Mouse (Mus musculus) hindbrain, postnatal 0 days (tissue): ENCODE measurements around the gene Kiss1r. TPM values are rescaled to one million over a fixed set of nuclear protein-coding genes. Genes with fewer than 3 reads are reported as not detected.

Source experiments
- ATAC-seq: fragments of 200-750 bp; cut with Nextera tagmentation; 2 replicates; pipeline ENCODE4 v1.8.0; 2017; ENCODE audit warnings: mild to moderate bottlenecking, moderate TSS enrichment, moderate library complexity
- DNase-seq: peaks from one replicate; pipeline ENCODE4 v3.0.0-alpha.2; 2015; ENCODE audit warnings: low spot score
- H3K27ac ChIP-seq: fragments of 300-500 bp; sonication (generic); 2 replicates; pipeline ENCODE4 v1.5.1; 2014; ENCODE audit warnings: mild to moderate bottlenecking
- H3K27me3 ChIP-seq: fragments of 300-500 bp; sonication (generic); 2 replicates; pipeline ENCODE4 v1.6.1; 2014; ENCODE audit warnings: low read length, mixed read lengths; ENCODE audit not compliant: insufficient read depth
- H3K36me3 ChIP-seq: fragments of 300-500 bp; sonication (generic); 2 replicates; pipeline ENCODE4 v1.6.1; 2014; ENCODE audit warnings: low read length, mixed read lengths; ENCODE audit not compliant: insufficient read depth
- H3K4me1 ChIP-seq: fragments of 300-500 bp; sonication (generic); 2 replicates; pipeline ENCODE4 v1.6.1; 2014; ENCODE audit warnings: antibody characterized with exemption, low read length, mixed read lengths; ENCODE audit not compliant: insufficient read depth
- H3K4me2 ChIP-seq: fragments of 300-500 bp; sonication (generic); 2 replicates; pipeline ENCODE4 v1.6.1; 2014; ENCODE audit warnings: low read depth, mild to moderate bottlenecking, low read length, moderate library complexity, mixed read lengths
- H3K4me3 ChIP-seq: fragments of 300-500 bp; sonication (generic); 2 replicates; pipeline ENCODE4 v1.5.1; 2014; ENCODE audit warnings: low read length
- H3K9ac ChIP-seq: fragments of 300-500 bp; sonication (generic); replicated peaks from 2 replicates; pipeline ENCODE4 v1.6.1; 2014; ENCODE audit warnings: mild to moderate bottlenecking, low read length, moderate library complexity, mixed read lengths
- H3K9me3 ChIP-seq: fragments of 300-500 bp; sonication (generic); 2 replicates; pipeline ENCODE4 v1.6.1; 2016; ENCODE audit warnings: low read length, mixed read lengths
- CTCF ChIP-seq: IDR thresholded peaks from 2 replicates; pipeline ENCODE4 v1.5.1; 2016; ENCODE audit warnings: antibody characterized with exemption, control low read depth, low read depth
- WGBS: fragments of 180-500 bp; shearing (Covaris S2); extraction: QIAGEN DNeasy Blood & Tissue Kit; methylation state at CpG from one replicate; pipeline ENCODE4 v1.1.7; 2014; 5-methylcytosine and 5-hydroxymethylcytosine counted together
- polyA plus RNA-seq: library from polyadenylated mRNA; unstranded; fragments of >200 nt; fragmentation: Nextera tagmentation; extraction: Ambion mirVana; gene quantifications from 2 replicates; pipeline ENCODE4 v1.2.1, GENCODE M21; 2015
- total RNA-seq: library from RNA; depleted of rRNA; stranded (reverse); fragments of >200 nt; gene quantifications from 2 replicates; pipeline ENCODE4 v1.2.3, GENCODE M21; 2014

The Kiss1r gene
- total and polyA plus RNA-seq, 2 experiments from 2014 or later: 3.4 to 9.4 TPM

DNA sequence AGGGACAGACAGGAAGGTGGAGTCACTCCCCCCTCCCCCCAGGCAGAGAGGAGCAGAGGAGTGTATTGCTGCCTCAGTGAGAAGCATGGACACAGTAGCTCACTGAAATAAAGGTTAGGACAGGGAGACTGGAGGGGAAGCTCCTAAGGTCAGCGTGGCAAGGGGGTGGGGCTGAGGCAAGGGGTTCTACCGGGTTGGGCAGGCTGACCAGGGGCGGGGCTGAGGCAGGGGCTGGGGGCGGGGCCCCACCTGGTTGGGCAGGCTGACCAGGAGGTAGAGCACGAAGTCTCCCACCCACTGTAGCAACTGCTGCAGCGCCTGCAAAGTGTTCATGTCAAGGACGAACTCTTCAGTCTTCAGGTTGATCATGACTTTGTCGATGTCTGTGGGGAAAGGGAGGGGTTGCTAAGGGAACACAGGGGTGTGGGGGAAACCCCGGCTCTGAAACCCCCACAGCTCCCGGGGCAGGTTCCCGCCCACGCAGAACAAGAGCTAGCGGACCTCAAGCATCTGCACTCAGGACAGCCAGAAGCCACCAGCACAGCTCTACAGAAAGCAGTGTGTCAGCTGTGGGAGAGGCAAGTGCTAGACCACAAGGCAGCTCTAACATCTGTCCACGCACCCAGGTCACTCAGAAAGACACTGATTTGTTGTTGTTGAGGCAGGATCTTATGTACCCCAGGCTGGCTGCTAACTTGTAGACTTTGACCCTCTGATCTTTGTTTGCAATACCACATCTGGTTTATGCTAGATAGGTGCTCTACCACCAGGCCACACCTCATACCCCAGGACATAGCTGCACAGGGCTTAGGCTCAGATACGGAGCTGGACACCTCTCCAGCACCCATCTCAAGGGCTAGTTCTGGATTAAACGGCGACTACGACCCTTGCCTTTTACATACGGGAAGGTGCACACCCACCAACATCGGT, 19.2 kb upstream of the Kiss1r start:
- H3K4me1 ChIP-seq: no peaks in the 10 kb centered on the region
- no peak overlapping the region for H3K9ac ChIP-seq
- H3K27ac ChIP-seq: no peak overlapping the region
- no peak for DNase-seq
- no peaks in the 10 kb centered on the region for H3K9me3 ChIP-seq
- no peak overlapping the region for H3K4me3 ChIP-seq
- no peak overlapping the region for H3K4me2 ChIP-seq
- no peak for ATAC-seq
- 61% methylated on average over 20 of the region's 20 CpGs for WGBS
- H3K27me3 ChIP-seq: no peaks in the 10 kb centered on the region
- peaks cover 20% of the 10 kb centered on the region; the same call in 1 of the 2 replicates for H3K36me3 ChIP-seq
- no peak for TF ChIP-seq CTCF

DNA sequence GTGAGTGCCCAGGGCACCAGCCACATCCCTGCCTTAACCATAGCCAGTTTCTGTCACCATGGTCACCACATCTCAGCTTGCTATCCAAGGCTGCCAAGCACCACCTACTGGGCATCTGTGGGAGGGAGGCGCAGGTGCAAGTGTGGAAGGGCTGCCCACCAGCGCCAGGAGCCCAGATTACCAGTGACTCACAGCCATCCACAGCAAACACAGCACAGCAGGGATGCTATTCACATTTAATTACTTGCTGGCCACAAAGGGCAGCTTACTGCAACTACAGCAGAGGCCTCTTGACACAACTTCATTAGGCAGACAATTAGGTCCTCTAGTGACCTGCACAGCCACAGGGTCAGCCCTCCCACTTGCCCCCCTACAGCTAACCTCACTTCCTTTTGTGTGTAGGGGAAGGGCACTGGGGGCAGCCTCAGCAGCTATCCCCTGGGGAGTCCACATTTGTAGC, 15.8 kb upstream of the Kiss1r start:
- H3K4me1 ChIP-seq: no peaks in the 10 kb centered on the region
- TF ChIP-seq CTCF: peak; percentile 70
- peaks cover 25% of the 10 kb centered on the region; the same call in 1 of the 2 replicates for H3K36me3 ChIP-seq
- 10% methylated on average over 2 of the region's 2 CpGs for WGBS
- H3K27me3 ChIP-seq: no peaks in the 10 kb centered on the region
- no peak overlapping the region for H3K27ac ChIP-seq
- H3K4me2 ChIP-seq: no peak overlapping the region
- ATAC-seq (peak; percentile 77), DNase-seq (peak; percentile 78)
- H3K9me3 ChIP-seq: no peaks in the 10 kb centered on the region
- H3K9ac ChIP-seq: no peak overlapping the region
- H3K4me3 ChIP-seq: no peak overlapping the region

DNA sequence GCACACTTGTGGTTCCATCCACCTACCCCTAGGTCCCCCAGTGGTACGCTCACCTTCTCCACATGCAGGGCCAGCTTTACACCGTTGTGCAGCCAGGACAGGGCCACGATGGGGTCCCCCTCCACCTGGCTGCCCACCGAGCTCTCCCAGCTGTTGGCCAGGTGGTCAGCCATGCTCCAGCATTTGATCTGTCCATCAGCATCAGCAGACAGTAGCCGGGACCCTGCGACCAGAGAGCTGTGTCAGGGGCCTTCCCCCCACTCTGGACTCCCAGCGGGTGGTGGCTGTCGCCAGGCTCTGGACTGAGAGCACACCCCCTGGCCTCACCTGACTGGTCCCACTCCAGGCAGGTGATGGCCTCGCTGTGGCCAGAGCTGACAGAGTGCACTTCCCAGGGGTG, 10.1 kb upstream of the Kiss1r start:
- ATAC-seq: no peak
- WGBS: 93% methylated on average over 9 of the region's 9 CpGs
- Histone ChIP-seq H3K4me2 (no peak overlapping the region), H3K36me3 (peaks cover 21% of the 10 kb centered on the region; the same call in 1 of the 2 replicates), H3K27me3 (no peaks in the 10 kb centered on the region), H3K4me3 (no peak overlapping the region), H3K9ac (no peak overlapping the region), H3K27ac (no peak overlapping the region), H3K4me1 (no peaks in the 10 kb centered on the region), H3K9me3 (no peaks in the 10 kb centered on the region)
- TF ChIP-seq CTCF: no peak
- no peak for DNase-seq

DNA sequence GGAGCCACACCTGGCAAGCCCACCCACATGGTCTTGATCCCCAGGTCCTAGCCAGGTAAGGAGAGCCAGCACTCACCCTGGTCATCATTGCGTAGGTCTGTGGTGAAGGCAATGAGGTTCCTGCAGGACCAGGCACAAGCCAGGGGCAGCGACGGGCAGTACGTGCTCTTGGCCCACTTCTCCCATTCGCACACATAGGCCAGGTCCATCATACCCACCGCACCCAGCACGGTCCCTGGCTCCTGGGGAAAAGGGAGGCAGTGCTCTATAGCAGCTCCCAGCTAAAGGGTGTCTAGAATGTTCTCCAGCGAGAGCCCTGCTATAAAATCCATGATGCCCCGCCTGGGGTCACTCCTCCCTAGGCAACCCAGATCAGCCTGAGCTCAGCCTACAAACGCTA, 9.4 kb upstream of the Kiss1r start:
- no peaks in the 10 kb centered on the region for H3K4me1 ChIP-seq
- peaks cover 21% of the 10 kb centered on the region; the same call in 1 of the 2 replicates for H3K36me3 ChIP-seq
- H3K4me2 ChIP-seq: no peak overlapping the region
- no peaks in the 10 kb centered on the region for H3K27me3 ChIP-seq
- H3K9me3 ChIP-seq: no peaks in the 10 kb centered on the region
- WGBS: 88% methylated on average over 10 of the region's 10 CpGs
- H3K4me3 ChIP-seq: no peak overlapping the region
- TF ChIP-seq CTCF: no peak
- DNase-seq (no peak), ATAC-seq (no peak)
- H3K9ac ChIP-seq: no peak overlapping the region
- no peak overlapping the region for H3K27ac ChIP-seq

DNA sequence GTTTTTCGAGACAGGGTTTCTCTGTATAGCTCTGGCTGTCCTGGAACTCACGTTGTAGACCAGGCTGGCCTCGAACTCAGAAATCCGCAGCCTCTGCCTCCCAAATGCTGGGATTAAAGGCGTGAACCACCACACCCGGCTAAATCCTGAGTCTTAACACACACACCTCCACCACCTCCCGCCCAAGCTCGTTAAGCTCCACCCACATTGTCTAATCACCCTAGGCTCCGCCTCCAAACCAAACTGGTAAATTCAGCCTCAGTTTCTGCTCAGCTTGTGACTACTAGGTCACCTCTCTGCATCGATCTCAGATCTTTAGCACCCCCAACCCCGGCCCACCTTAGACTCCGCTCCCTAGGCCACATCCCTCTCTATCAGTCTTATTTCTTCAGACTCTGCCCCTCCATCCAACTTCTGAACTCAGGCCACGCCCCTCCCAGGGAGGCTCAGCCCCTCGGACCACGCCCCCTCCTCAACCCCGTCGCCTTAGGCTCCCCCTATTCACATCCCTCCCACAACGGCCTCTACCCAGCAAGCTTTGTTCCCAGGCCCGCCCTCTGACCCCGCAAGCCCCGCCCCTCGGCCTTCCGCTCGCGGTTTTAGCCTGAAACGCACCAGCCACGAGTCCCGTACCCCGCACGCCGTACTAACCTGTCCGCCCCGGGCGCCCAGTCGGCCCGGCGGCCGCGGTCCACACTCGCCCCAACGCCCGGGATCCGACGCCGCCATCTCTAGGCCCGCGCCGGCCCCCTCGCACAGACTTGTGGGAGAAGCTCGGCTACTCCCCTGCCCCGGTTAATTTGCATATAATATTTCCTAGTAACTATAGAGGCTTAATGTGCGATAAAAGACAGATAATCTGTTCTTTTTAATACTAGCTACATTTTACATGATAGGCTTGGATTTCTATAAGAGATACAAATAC, 8.3 kb upstream of the Kiss1r start, which contains the start of gene Med16:
Med16 (minus strand) TSS at position 757 of the 925 bp plus-strand sequence.
- DNase-seq: peak; percentile 96
- peaks cover 11% of the 10 kb centered on the region; the same call in 1 of the 2 replicates for H3K36me3 ChIP-seq
- WGBS: 1% methylated on average over 52 of the region's 52 CpGs

DNA sequence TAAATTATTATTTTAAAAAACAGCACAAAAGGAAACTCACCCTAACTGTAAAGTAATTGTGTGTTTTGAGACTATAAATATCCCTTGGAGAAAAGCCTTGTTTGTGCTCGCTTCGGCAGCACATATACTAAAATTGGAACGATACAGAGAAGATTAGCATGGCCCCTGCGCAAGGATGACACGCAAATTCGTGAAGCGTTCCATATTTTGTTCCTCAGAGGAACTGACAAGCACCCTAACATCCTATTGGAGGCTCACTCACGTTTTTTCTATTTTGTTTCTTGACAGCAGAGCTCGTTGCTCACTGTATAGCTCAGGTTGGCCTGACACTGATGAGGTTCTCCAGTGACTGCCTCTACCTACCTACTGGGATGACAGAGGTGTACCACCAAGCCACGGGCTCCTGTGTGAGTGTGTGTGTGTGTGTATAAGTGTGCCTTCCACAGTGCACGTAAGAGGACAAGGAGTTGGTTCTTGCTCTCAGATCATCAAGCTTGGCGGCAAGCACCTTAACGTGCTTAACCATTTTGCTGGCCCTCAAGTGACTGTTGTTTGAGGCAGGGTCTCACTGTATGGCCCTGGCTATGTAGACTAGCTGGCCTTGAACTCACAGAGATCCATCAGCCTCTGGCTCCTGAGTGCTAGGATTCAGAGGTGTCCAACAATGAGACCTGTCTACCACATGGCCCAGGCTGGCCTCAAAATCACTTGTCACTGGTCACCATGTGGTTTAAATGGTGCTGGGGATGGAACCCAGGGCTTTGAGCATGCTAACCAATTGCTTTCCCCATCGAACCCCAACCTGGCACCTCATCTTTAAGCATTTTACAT, 7.5 kb upstream of the Kiss1r start:
- H3K4me3 ChIP-seq: peak overlapping the region; percentile 70
- ATAC-seq (peak; percentile 30; the same call in 1 of the 2 replicates), DNase-seq (no peak)
- H3K9ac ChIP-seq: peak overlapping the region; percentile 97
- no peak for TF ChIP-seq CTCF
- peaks cover 11% of the 10 kb centered on the region; the same call in 1 of the 2 replicates for H3K36me3 ChIP-seq
- H3K27ac ChIP-seq: peak overlapping the region; percentile 100
- H3K9me3 ChIP-seq: no peaks in the 10 kb centered on the region
- H3K27me3 ChIP-seq: no peaks in the 10 kb centered on the region
- H3K4me1 ChIP-seq: no peaks in the 10 kb centered on the region
- 22% methylated on average over 14 of the region's 14 CpGs for WGBS
- H3K4me2 ChIP-seq: peak overlapping the region; percentile 53

More for the DNA sequence above, 8.3 kb upstream of the Kiss1r start, which contains the start of gene Med16:
- no peaks in the 10 kb centered on the region for H3K9me3 ChIP-seq
- H3K27me3 ChIP-seq: no peaks in the 10 kb centered on the region
- peak within 1 kb of the TSS; percentile 97 for H3K9ac ChIP-seq
- H3K4me1 ChIP-seq: no peaks in the 10 kb centered on the region
- ATAC-seq: peak; percentile 97
- H3K27ac ChIP-seq: peak within 1 kb of the TSS; percentile 100
- H3K4me3 ChIP-seq: peak within 1 kb of the TSS; percentile 70
- TF ChIP-seq CTCF: no peak
- H3K4me2 ChIP-seq: peak within 1 kb of the TSS; percentile 53
